ENCODE assay signal across 8 mouse cellular contexts in genomic region chr15:79545921-79546399, GRCm38 (mm10). TPM values are rescaled to one million over a fixed set of nuclear protein-coding genes. Genes with fewer than 3 reads are reported as not detected.
DNase-seq lines count a peak whose midpoint lies in the region; ATAC-seq and TF ChIP-seq lines count a peak whose summit lies in the region.

No protein-coding gene starts in this region.

- H3K9me3 ChIP-seq in heart, embryonic 14.5 days (ENCODE audit: control insufficient read depth, low read length), result no peaks in the 10 kb centered on the region

- peak; percentile 41 for DNase-seq in right cerebral cortex, adult 18-20 months
- no peak for DNase-seq in right cerebral cortex, adult 2 months (ENCODE audit: low spot score in 2 of 2)
- peak; percentile 78 for DNase-seq in adrenal gland, postnatal 25 days
- peak; percentile 77 to 90 for DNase-seq in kidney, postnatal 25 days
- peak; percentile 75 for DNase-seq in lung, postnatal 36 days
- DNase-seq in retina, embryonic 14.5 days (ENCODE audit: low spot score), result peak; percentile 74

- peak overlapping the region; percentile 79 for H3K4me2 ChIP-seq in heart, embryonic 14.5 days (ENCODE audit: low read length)

- peak; percentile 58 for ATAC-seq in heart, embryonic 14.5 days (ENCODE audit: insufficient number of reproducible peaks, insufficient read depth, low FRiP score, low read depth)

- H3K4me1 ChIP-seq in embryonic fibroblast, embryonic 13.5 days (ENCODE audit: control insufficient read depth, insufficient read depth, low read length), result no peaks in the 10 kb centered on the region
- peaks cover 7 to 18% of the 10 kb centered on the region in 2 experiments for H3K4me1 ChIP-seq in heart, embryonic 14.5 days (ENCODE audit: control insufficient read depth in 2 of 2, insufficient read depth in 2 of 2, low read length in 2 of 2)

- H3K9ac ChIP-seq in heart, embryonic 14.5 days (ENCODE audit: low read length), result peak overlapping the region; percentile 99

- peak; percentile 42; the same call in 1 of the 2 replicates for TF ChIP-seq POLR2A in embryonic fibroblast, embryonic 13.5 days (IDR thresholded peaks at IDR 0.05; ENCODE audit: low read depth, low read length)

- under 1% methylated on average over 52 of the region's 52 CpGs for WGBS in heart, embryonic 14.5 days

- H3K36me3 ChIP-seq in heart, embryonic 14.5 days (ENCODE audit: control insufficient read depth, insufficient read depth, low read length), result peaks cover 34% of the 10 kb centered on the region

- peak overlapping the region; percentile 92 for H3K27ac ChIP-seq in embryonic fibroblast, embryonic 13.5 days (ENCODE audit: insufficient read depth, low read length)
- peak overlapping the region; percentile 98 to 99 for H3K27ac ChIP-seq in heart, embryonic 14.5 days (replicated peaks in 1 of 2; ENCODE audit: control insufficient read depth in 1 of 2, insufficient read depth in 1 of 2, low read depth in 2 of 2, low read length in 2 of 2)

- TF ChIP-seq CTCF in embryonic fibroblast, embryonic 13.5 days (IDR thresholded peaks at IDR 0.05; ENCODE audit: borderline replicate concordance, insufficient read depth, low read length), result no peak

- peak overlapping the region; percentile 95 for H3K4me3 ChIP-seq in embryonic fibroblast, embryonic 13.5 days (ENCODE audit: insufficient read depth, low read length)
- H3K4me3 ChIP-seq in heart, embryonic 14.5 days (ENCODE audit: control insufficient read depth in 1 of 2, insufficient read depth in 1 of 2, low read depth in 1 of 2, low read length in 2 of 2), result peak overlapping the region; percentile 97

- H3K27me3 ChIP-seq in heart, embryonic 14.5 days (ENCODE audit: control insufficient read depth, insufficient read depth, low read length), result no peaks in the 10 kb centered on the region

RNA-seq across cellular contexts. Expression of gene Ddx17, which starts 0.6 kb away (rescaled TPM):
- total RNA-seq in adrenal gland, postnatal 25 days (2021), result 331 and 385 TPM in 2 replicates
- polyA plus RNA-seq in embryonic fibroblast, embryonic 13.5 days (2011; ENCODE audit: insufficient read length, low read depth, missing spikeins), result 278 and 332 TPM in 2 replicates
- polyA plus RNA-seq in heart, embryonic 14.5 days (2014; fragmentation: Nextera tagmentation; extraction: Ambion mirVana), result 49.1 and 57.6 TPM in 2 replicates

RNA-seq across cellular contexts. Expression of gene Kdelr3, which starts 29.7 kb away (rescaled TPM):
- total RNA-seq in adrenal gland, postnatal 25 days (2021), result 2.7 and 3.3 TPM in 2 replicates
- 136 and 146 TPM in 2 replicates for polyA plus RNA-seq in embryonic fibroblast, embryonic 13.5 days (2011; ENCODE audit: insufficient read length, low read depth, missing spikeins)
- 42.2 and 54.1 TPM in 2 replicates for polyA plus RNA-seq in heart, embryonic 14.5 days (2014; fragmentation: Nextera tagmentation; extraction: Ambion mirVana)

RNA-seq across cellular contexts. Expression of gene Kcnj4, which starts 40.9 kb away (rescaled TPM):
- 0.27 and 0.57 TPM in 2 replicates for total RNA-seq in adrenal gland, postnatal 25 days (2021)
- polyA plus RNA-seq in embryonic fibroblast, embryonic 13.5 days (2011; ENCODE audit: insufficient read length, low read depth, missing spikeins), result 0.72 and 1.4 TPM in 2 replicates
- polyA plus RNA-seq in heart, embryonic 14.5 days (2014; fragmentation: Nextera tagmentation; extraction: Ambion mirVana), result 0.20 TPM in 1 of 2 replicates, not detected in the other

RNA-seq across cellular contexts. Expression of gene Dmc1, which starts 58.9 kb away (rescaled TPM):
- 2.5 and 3.5 TPM in 2 replicates for total RNA-seq in adrenal gland, postnatal 25 days (2021)
- 0.61 and 0.65 TPM in 2 replicates for polyA plus RNA-seq in embryonic fibroblast, embryonic 13.5 days (2011; ENCODE audit: insufficient read length, low read depth, missing spikeins)
- polyA plus RNA-seq in heart, embryonic 14.5 days (2014; fragmentation: Nextera tagmentation; extraction: Ambion mirVana), result 1.8 TPM in 2 replicates

Comparison
In these comparisons a context has a peak if more than half of its experiments do, and no peak if none do; other contexts are left out.
1. DNase-seq: peak in right cerebral cortex, adult 18-20 months (single experiment), adrenal gland, postnatal 25 days (single experiment), kidney, postnatal 25 days (2 of 2), lung, postnatal 36 days (single experiment) and retina, embryonic 14.5 days (single experiment); none in right cerebral cortex, adult 2 months (0 of 2).